Mouse (Mus musculus) T-helper 1 cell (primary cell): ENCODE measurements at regions not wholly inside any gene's neighbourhood (a gene's known extent, or its start where the extent isn't known, plus 50 kb on each side); places are given as distances from the start of the nearest gene placed in this dataset.
"Not testable (repeated sequence)": the region's sequence is repeated elsewhere in the genome, so short reads cannot be mapped to it uniquely, and the experiment has no call there.

Source experiments
- in situ Hi-C: fragments of 300-600 bp; cut with MboI, MseI; formaldehyde crosslinking; loops from one replicate; pipeline ENCODE4 v1.15.1; 2025; ENCODE audit warnings: high pct_unique_total_duplicates

GRCm38 (mm10) chr12:109749256-109749655 is 149.1 kb upstream of the Rtl1 start:
- in situ Hi-C loops: no loop called here

GRCm38 (mm10) chr12:109749711-109750243 is 149.6 kb upstream of the Rtl1 start:
- in situ Hi-C loops: no loop called here

GRCm38 (mm10) chr12:109754986-109755385 is 154.9 kb upstream of the Rtl1 start:
- in situ Hi-C loops: no loop called here

- in situ Hi-C loops: no loop called here
Measured at GRCm38 (mm10) chr12:109764293-109764692, 164.2 kb upstream of the Rtl1 start.

- in situ Hi-C loops: not testable (repeated sequence)
Measured at GRCm38 (mm10) chr12:109766602-109767001, 166.5 kb upstream of the Rtl1 start.

- in situ Hi-C loops: no loop called here
Measured at GRCm38 (mm10) chr12:109772543-109772942, 172.4 kb upstream of the Rtl1 start.

- in situ Hi-C loops: no loop called here
Measured at GRCm38 (mm10) chr12:109773909-109774313, 173.8 kb upstream of the Rtl1 start.

GRCm38 (mm10) chr12:109798846-109799245 is 198.7 kb upstream of the Rtl1 start:
- in situ Hi-C loops: no loop called here

- in situ Hi-C loops: no loop called here
Measured at GRCm38 (mm10) chr12:109799395-109799794, 199.3 kb upstream of the Rtl1 start.

GRCm38 (mm10) chr12:109827241-109827915 is 227.2 kb upstream of the Rtl1 start:
- in situ Hi-C loops: no loop called here

- in situ Hi-C loops: no loop called here
Measured at GRCm38 (mm10) chr12:109830303-109831020, 230.3 kb upstream of the Rtl1 start.

- in situ Hi-C loops: no loop called here
Measured at GRCm38 (mm10) chr12:109832964-109833363, 232.8 kb upstream of the Rtl1 start.

GRCm38 (mm10) chr12:109836521-109836920 is 236.4 kb upstream of the Rtl1 start:
- in situ Hi-C loops: no loop called here

- in situ Hi-C loops: no loop called here
Measured at GRCm38 (mm10) chr12:109839126-109839587, 239.0 kb upstream of the Rtl1 start.

- in situ Hi-C loops: no loop called here
Measured at GRCm38 (mm10) chr12:109839946-109840524, 239.9 kb upstream of the Rtl1 start.

- in situ Hi-C loops: no loop called here
Measured at GRCm38 (mm10) chr12:109844723-109845601, 244.8 kb upstream of the Rtl1 start.

GRCm38 (mm10) chr12:109845602-109845906 is 245.4 kb upstream of the Rtl1 start:
- in situ Hi-C loops: no loop called here

- in situ Hi-C loops: no loop called here
Measured at GRCm38 (mm10) chr12:109856336-109856735, 256.2 kb upstream of the Rtl1 start.

GRCm38 (mm10) chr12:109857705-109858104 is 257.6 kb upstream of the Rtl1 start:
- in situ Hi-C loops: no loop called here

- in situ Hi-C loops: no loop called here
Measured at GRCm38 (mm10) chr12:109864826-109865225, 264.7 kb upstream of the Rtl1 start.

GRCm38 (mm10) chr12:109871021-109871420 is 270.9 kb upstream of the Rtl1 start:
- in situ Hi-C loops: no loop called here

GRCm38 (mm10) chr12:109874466-109874865 is 274.3 kb upstream of the Rtl1 start:
- in situ Hi-C loops: no loop called here
